Mouse (Mus musculus) MEL (cell line): ENCODE data around the gene Ncapg.

Experiments
- CTCF ChIP-seq, 3 experiments: IDR thresholded peaks in 2 of 3; conservative IDR thresholded peaks in 1 of 3; 2 replicates each; pipeline ENCODE4 v1.5.1; 2011 to 2012; ENCODE audit warnings: low read length in 3 of 3, low read depth in 2 of 3, mild to moderate bottlenecking in 2 of 3, improper control_type of control experiment in 1 of 3, inconsistent platforms in 1 of 3, mixed read lengths in 1 of 3, moderate library complexity in 1 of 3; ENCODE audit not compliant: control insufficient read depth in 1 of 3, insufficient read depth in 1 of 3, poor library complexity in 1 of 3, severe bottlenecking in 1 of 3
- EP300 ChIP-seq, 2 experiments: IDR thresholded peaks; 2 replicates each; pipeline ENCODE4 v1.6.1; 2011; ENCODE audit warnings: improper control_type of control experiment in 2 of 2, low read length in 2 of 2, low read depth in 1 of 2, mild to moderate bottlenecking in 1 of 2
- ETS1 ChIP-seq: IDR thresholded peaks from 2 replicates; pipeline ENCODE4 v1.6.1; 2012; ENCODE audit warnings: low read depth, mild to moderate bottlenecking, inconsistent platforms, low read length, improper control_type of control experiment, moderate library complexity
- MAFK ChIP-seq: IDR thresholded peaks from 2 replicates; pipeline ENCODE4 v1.6.1; 2011; ENCODE audit warnings: low read depth, mild to moderate bottlenecking, low read length, improper control_type of control experiment, borderline replicate concordance
- MAX ChIP-seq: IDR thresholded peaks from 2 replicates; pipeline ENCODE4 v1.6.1; 2011; ENCODE audit warnings: low read length, improper control_type of control experiment
- MEF2A ChIP-seq: IDR thresholded peaks from 2 replicates; pipeline ENCODE4 v1.6.1; 2014; ENCODE audit warnings: low read depth, mild to moderate bottlenecking, inconsistent platforms, low read length, improper control_type of control experiment; ENCODE audit not compliant: poor library complexity, insufficient replicate concordance, severe bottlenecking; ENCODE audit errors: extremely low read depth
- POLR2A ChIP-seq, 2 experiments: IDR thresholded peaks; 2 replicates each; pipeline ENCODE4 v1.6.1; 2011 to 2012; ENCODE audit warnings: low read length in 2 of 2, mild to moderate bottlenecking in 2 of 2, control low read depth in 1 of 2, improper control_type of control experiment in 1 of 2, low read depth in 1 of 2, moderate library complexity in 1 of 2; ENCODE audit not compliant: control insufficient read depth in 1 of 2, insufficient read depth in 1 of 2, poor library complexity in 1 of 2
- TCF12 ChIP-seq: IDR thresholded peaks from 2 replicates; pipeline ENCODE4 v1.6.1; 2014; ENCODE audit warnings: low read depth, mild to moderate bottlenecking, inconsistent platforms, low read length, improper control_type of control experiment, moderate library complexity
- ZMIZ1 ChIP-seq: IDR thresholded peaks from 2 replicates; pipeline ENCODE4 v1.6.1; 2012; ENCODE audit warnings: low read depth, mild to moderate bottlenecking, inconsistent platforms, low read length, improper control_type of control experiment, moderate library complexity

DNA sequence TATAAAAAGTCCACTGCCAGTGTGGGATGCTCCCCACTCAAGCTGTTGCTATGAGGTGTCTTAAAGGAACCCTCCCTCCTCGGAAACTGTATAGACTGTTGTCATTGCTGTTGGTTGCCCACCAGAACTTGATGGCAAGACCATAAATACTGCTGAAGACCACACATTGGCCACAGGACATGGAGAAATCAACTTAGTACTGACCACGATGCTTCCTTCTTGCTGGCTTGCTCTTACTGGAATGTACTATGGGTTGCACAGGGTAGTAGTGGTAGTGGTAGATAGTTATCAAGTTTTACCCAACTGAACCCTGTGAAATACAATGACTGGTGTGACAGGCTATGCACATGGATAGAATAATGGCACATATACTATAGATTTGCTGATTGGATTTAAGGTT, 37.1 kb downstream of the Ncapg start:
- no peak for TF ChIP-seq POLR2A (IDR thresholded peaks at IDR 0.05; ENCODE audit: control insufficient read depth in 1 of 2, insufficient read depth in 1 of 2, low read depth in 1 of 2, low read length in 2 of 2, poor library complexity in 1 of 2)
- TF ChIP-seq EP300 (IDR thresholded peaks at IDR 0.05; ENCODE audit: low read depth in 1 of 2, low read length in 2 of 2) = no peak
- TF ChIP-seq TCF12 = no peak
- no peak for TF ChIP-seq ETS1
- TF ChIP-seq MEF2A = no peak
- TF ChIP-seq CTCF (IDR thresholded peaks at IDR 0.05 in 2 of 3, conservative IDR thresholded peaks at IDR 0.05 in 1 of 3; ENCODE audit: control insufficient read depth in 1 of 3, insufficient read depth in 1 of 3, low read depth in 2 of 3, low read length in 3 of 3, poor library complexity in 1 of 3, severe bottlenecking in 1 of 3) = no peak
- no peak for TF ChIP-seq MAFK
- no peak for TF ChIP-seq MAX
- no peak for TF ChIP-seq ZMIZ1
